Mouse (Mus musculus) heart, embryonic 12.5 days (tissue): ENCODE data around the gene P2rx1. TPM values are rescaled to one million over a fixed set of nuclear protein-coding genes. Genes with fewer than 3 reads are reported as not detected.

Source experiments
- ATAC-seq: fragments of 200-750 bp; cut with Nextera tagmentation; 2 replicates; pipeline ENCODE4 v1.8.0; 2017; ENCODE audit warnings: moderate TSS enrichment, moderate library complexity; ENCODE audit not compliant: insufficient number of reproducible peaks, low FRiP score
- H3K27ac ChIP-seq: fragments of 300-500 bp; sonication (generic); 2 replicates; pipeline ENCODE4 v1.5.1; 2016; ENCODE audit warnings: mild to moderate bottlenecking, moderate library complexity; ENCODE audit not compliant: poor library complexity, severe bottlenecking
- H3K27me3 ChIP-seq: fragments of 300-500 bp; sonication (generic); replicated peaks from 2 replicates; pipeline ENCODE4 v1.6.1; 2016; ENCODE audit warnings: mild to moderate bottlenecking, moderate library complexity
- H3K36me3 ChIP-seq: fragments of 300-500 bp; sonication (generic); 2 replicates; pipeline ENCODE4 v1.6.1; 2016; ENCODE audit warnings: mild to moderate bottlenecking, moderate library complexity
- H3K4me1 ChIP-seq: fragments of 300-500 bp; sonication (generic); replicated peaks from 2 replicates; pipeline ENCODE4 v1.6.1; 2016; ENCODE audit warnings: mild to moderate bottlenecking
- H3K4me2 ChIP-seq: fragments of 300-500 bp; sonication (generic); 2 replicates; pipeline ENCODE4 v1.6.1; 2016; ENCODE audit warnings: mild to moderate bottlenecking, moderate library complexity
- H3K4me3 ChIP-seq: fragments of 300-500 bp; sonication (generic); 2 replicates; pipeline ENCODE4 v1.5.1; 2016; ENCODE audit warnings: mild to moderate bottlenecking
- H3K9ac ChIP-seq: fragments of 300-500 bp; sonication (generic); 2 replicates; pipeline ENCODE4 v1.6.1; 2016; ENCODE audit warnings: mild to moderate bottlenecking, moderate library complexity
- H3K9me3 ChIP-seq: fragments of 300-500 bp; sonication (generic); replicated peaks from 2 replicates; pipeline ENCODE4 v1.6.1; 2016; ENCODE audit warnings: mild to moderate bottlenecking, moderate library complexity
- WGBS: fragments of 180-500 bp; shearing (Covaris S2); methylation state at CpG from one replicate; pipeline ENCODE4 v1.1.7; 2016; 5-methylcytosine and 5-hydroxymethylcytosine counted together
- polyA plus RNA-seq: library from polyadenylated mRNA; unstranded; fragments of >200 nt; fragmentation: Nextera tagmentation; extraction: Ambion mirVana; gene quantifications from 2 replicates; pipeline ENCODE4 v1.2.1, GENCODE M21; 2016

P2rx1 gene
- polyA plus RNA-seq: 2.2 and 2.7 TPM in 2 replicates

DNA sequence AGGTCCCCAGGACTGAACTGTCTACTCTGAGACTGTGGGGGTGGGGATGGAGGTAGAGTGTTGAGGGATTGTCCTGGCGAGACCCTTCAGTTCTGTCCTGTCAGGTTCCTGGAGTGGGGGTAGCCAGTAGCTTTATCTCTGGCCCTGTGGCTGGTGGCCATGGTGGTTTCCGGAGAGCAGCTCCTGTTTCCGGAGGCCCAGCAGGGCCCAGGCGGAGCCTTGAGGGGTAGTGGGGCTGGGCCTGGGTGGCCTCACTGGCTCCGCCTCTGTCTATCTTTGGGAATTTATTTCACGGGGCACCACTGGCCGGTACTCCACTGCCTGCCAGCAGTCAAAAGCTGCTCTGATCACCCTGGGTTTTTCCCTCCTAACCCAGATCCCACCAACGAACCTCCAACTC lies at the start of gene P2rx1:
Gene P2rx1 (plus strand): TSS at position 333 of the 400 bp plus-strand sequence.
- no peak within 1 kb of the TSS for H3K4me2 ChIP-seq

DNA sequence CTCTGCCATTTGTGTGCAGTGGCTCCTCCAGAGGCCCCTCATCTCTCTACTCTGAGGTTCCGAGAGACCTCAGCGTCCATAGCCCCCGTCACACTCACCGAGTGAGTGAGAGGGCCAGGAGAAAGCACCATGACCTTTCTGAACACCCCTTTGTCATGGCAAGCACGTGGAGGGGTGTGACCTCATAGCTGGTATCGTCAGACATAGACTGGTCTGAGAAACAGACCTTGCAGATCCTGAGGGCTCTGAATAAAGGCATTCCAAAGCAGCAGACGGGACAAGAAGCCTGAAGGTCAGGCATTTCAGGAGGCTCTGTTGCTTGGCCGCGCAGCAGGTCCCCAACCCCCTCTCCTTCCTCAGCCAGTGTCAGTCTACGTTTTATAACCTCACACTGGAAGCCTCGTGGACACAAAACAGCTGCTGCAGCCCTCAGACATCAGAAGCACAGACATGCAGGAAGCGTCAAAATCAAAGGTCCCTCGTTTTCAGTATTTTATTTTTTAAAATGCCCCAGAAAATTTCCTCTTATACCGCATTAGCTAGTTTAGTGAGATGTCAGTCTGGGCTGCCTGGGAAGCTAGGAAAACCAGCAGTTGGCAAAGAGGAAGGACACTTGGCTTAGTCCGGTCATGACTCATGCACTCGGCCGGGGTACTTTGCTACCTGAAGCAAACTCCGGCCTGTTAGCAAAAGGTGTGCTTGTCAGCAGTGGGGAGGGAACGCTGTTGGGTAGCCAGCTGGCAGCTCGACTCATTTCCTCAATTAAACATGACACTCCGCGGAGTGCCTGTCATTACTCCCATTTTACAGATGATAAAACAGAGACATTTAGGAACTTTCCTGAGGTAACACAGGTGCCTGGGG lies 47.5 kb upstream of the P2rx1 start:
- Histone ChIP-seq H3K4me1 (peaks cover 52% of the 10 kb centered on the region), H3K27ac (no peak overlapping the region)
- 56% methylated on average over 22 of the region's 22 CpGs for WGBS

More for the DNA sequence above, at the start of gene P2rx1:
- no peak within 1 kb of the TSS for H3K4me3 ChIP-seq
- 0 out of 2 replicates have a peak within 1 kb of the TSS, but pooled peaks have one; percentile 16 for H3K27ac ChIP-seq
- H3K27me3 ChIP-seq: no peaks in the 10 kb centered on the region
- ATAC-seq: peak; percentile 71
- no peaks in the 10 kb centered on the region for H3K9me3 ChIP-seq
- H3K36me3 ChIP-seq: no peaks in the 10 kb centered on the region
- no peak within 1 kb of the TSS for H3K9ac ChIP-seq
- H3K4me1 ChIP-seq: peaks cover 25% of the 10 kb centered on the region
- WGBS: 28% methylated on average over 8 of the region's 8 CpGs

DNA sequence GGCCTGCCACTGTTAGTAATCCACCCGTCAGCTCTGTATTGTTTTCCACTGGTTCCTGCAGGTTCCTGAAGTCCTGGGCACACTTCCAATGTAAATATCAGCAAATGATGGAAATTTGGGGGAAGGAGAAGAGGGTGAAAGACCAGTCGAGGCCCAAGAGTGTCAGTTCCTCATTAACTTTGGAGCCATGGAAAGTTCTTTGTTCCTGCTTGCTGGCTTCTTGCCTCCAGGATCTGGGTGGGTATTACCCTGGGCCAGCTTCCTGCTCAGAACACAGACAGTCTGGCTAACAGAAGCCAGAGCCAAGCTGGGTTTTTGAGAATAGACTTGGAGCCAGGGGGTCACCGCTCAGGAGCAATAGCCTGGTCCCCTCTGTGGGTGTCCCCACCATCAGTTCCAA lies 46.7 kb upstream of the P2rx1 start:
- no peaks in the 10 kb centered on the region for H3K9me3 ChIP-seq
- H3K36me3 ChIP-seq: no peaks in the 10 kb centered on the region
- H3K4me1 ChIP-seq: peaks cover 44% of the 10 kb centered on the region
- peak overlapping the region; percentile 65 for H3K27ac ChIP-seq
- H3K4me2 ChIP-seq: no peak overlapping the region
- ATAC-seq: peak; percentile 56; the same call in 1 of the 2 replicates
- 56% methylated on average over 3 of the region's 3 CpGs for whole genome bisulfite sequencing
- H3K9ac ChIP-seq: no peak overlapping the region
- no peak overlapping the region for H3K4me3 ChIP-seq
- H3K27me3 ChIP-seq: peaks cover 5% of the 10 kb centered on the region; the same call in 1 of the 2 replicates

More for the DNA sequence above, 47.5 kb upstream of the P2rx1 start:
- no peaks in the 10 kb centered on the region for H3K36me3 ChIP-seq
- H3K4me2 ChIP-seq: no peak overlapping the region
- H3K27me3 ChIP-seq: peaks cover 5% of the 10 kb centered on the region; the same call in 1 of the 2 replicates
- H3K9me3 ChIP-seq: no peaks in the 10 kb centered on the region
- no peak overlapping the region for H3K4me3 ChIP-seq
- no peak for ATAC-seq
- no peak overlapping the region for H3K9ac ChIP-seq

DNA sequence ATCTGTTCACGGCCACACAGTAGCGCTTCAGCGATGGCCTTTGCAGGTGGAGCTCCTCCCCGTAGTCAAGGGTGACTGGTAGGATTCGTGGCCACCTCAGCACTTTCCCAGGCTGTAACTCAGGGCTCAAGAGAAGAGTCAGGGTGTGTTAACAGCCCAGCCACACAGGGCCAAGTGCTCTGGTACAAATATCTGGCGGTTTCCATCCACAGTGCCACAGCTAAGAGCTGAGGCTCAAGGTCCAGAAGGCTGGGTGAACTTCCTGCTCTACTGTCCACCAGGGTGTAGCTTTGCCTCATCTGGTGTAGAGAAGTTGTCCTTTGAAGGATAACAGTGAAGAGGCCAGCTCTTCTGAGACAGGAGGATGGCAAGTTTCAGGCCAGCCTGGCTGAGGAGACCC lies 46.2 kb upstream of the P2rx1 start:
- H3K36me3 ChIP-seq: no peaks in the 10 kb centered on the region
- H3K4me1 ChIP-seq: peaks cover 42% of the 10 kb centered on the region
- H3K27ac ChIP-seq: peak overlapping the region; percentile 65
- 81% methylated on average over 6 of the region's 6 CpGs for WGBS
- no peak for ATAC-seq
- H3K27me3 ChIP-seq: peaks cover 5% of the 10 kb centered on the region; the same call in 1 of the 2 replicates
- no peak overlapping the region for H3K9ac ChIP-seq
- no peak overlapping the region for H3K4me2 ChIP-seq
- no peaks in the 10 kb centered on the region for H3K9me3 ChIP-seq
- H3K4me3 ChIP-seq: no peak overlapping the region

DNA sequence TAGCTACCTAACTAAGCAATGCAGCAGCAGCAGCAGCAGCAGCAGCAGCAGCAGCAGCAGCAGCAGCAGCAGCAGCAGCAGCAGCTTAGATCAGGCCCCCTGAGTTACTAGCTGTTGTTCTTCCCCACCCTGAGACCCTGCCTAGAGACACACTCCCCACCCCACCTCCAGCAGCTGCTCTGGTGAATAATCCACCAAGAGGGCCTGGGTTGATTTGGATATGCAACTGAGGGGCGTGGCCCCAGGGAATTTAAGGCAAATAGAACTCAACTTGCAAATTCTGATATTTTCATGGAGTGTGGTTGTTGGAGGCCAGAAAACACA lies 45.8 kb upstream of the P2rx1 start:
- no peaks in the 10 kb centered on the region for H3K36me3 ChIP-seq
- H3K27ac ChIP-seq: peak overlapping the region; percentile 65
- peaks cover 42% of the 10 kb centered on the region for H3K4me1 ChIP-seq
- H3K27me3 ChIP-seq: peaks cover 3% of the 10 kb centered on the region; the same call in 1 of the 2 replicates
- H3K9me3 ChIP-seq: no peaks in the 10 kb centered on the region
- ATAC-seq: no peak
- WGBS: 78% methylated on average over 1 of the region's 1 CpGs
- H3K4me2 ChIP-seq: no peak overlapping the region
- H3K9ac ChIP-seq: no peak overlapping the region
- no peak overlapping the region for H3K4me3 ChIP-seq

DNA sequence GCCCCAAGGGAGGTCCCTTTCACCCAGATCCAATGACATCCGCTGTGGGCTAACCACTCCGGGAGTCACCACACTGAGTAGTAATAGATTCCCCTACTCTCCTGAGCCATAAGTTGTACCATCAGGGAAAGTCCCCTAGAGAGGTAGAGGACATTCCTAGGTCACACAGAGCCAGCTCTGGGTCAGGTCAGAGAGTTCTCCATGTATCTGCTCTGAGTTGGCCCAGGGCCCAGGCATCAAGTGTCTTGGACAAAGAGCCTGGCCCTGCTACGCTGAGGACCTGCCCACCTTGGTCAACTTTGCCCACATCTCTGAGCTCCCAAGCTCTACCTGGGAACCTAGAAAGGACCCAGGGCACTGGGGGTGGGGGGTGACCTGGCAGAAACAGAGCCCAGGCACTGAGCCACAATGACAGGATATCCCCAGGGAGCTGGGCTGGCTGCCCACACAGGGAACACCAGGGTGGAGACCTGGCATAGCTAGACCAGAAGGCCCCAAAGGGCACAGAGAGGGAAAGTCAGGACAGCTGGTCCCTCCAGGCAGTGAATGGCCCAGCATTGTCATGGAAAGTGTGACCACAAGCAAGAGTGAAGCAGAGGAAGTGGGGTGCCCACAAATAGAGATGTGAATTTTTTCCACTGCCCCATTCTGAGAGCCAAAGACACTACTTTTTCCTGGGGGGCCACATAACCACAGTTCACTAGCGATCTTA lies 45.3 kb upstream of the P2rx1 start:
- Histone ChIP-seq H3K27ac (no peak overlapping the region), H3K9me3 (no peaks in the 10 kb centered on the region), H3K4me3 (no peak overlapping the region), H3K4me2 (no peak overlapping the region), H3K36me3 (no peaks in the 10 kb centered on the region), H3K9ac (no peak overlapping the region), H3K4me1 (peaks cover 42% of the 10 kb centered on the region), H3K27me3 (0 out of 2 replicates have a peak, but pooled peaks cover 2% of the 10 kb centered on the region)
- ATAC-seq: no peak
- WGBS: 77% methylated on average over 4 of the region's 4 CpGs

DNA sequence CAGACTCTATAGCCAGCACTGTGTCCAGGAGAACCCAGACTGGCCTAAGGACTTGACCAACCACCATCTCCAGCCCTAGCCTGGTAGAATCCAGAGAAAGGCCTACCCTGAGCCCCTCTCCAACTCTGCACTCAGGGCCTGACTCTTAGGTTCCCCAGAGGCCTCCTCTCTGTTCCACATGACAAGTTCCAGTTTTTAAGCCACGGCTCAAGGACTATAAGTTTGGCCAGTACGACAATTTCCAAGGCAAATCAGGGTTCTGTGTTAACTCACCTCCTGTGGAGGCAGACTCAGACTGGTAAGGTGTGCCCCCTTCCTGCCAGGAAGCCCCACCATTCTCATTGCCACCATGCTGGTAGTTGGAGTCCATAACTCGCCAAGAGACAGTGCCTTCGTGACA lies 44.7 kb upstream of the P2rx1 start:
- Histone ChIP-seq H3K27me3 (peaks cover 8% of the 10 kb centered on the region), H3K36me3 (no peaks in the 10 kb centered on the region), H3K4me1 (peaks cover 42% of the 10 kb centered on the region), H3K9me3 (no peaks in the 10 kb centered on the region), H3K4me2 (no peak overlapping the region), H3K27ac (no peak overlapping the region), H3K9ac (no peak overlapping the region), H3K4me3 (no peak overlapping the region)
- no peak for ATAC-seq
- WGBS: 83% methylated on average over 4 of the region's 4 CpGs

DNA sequence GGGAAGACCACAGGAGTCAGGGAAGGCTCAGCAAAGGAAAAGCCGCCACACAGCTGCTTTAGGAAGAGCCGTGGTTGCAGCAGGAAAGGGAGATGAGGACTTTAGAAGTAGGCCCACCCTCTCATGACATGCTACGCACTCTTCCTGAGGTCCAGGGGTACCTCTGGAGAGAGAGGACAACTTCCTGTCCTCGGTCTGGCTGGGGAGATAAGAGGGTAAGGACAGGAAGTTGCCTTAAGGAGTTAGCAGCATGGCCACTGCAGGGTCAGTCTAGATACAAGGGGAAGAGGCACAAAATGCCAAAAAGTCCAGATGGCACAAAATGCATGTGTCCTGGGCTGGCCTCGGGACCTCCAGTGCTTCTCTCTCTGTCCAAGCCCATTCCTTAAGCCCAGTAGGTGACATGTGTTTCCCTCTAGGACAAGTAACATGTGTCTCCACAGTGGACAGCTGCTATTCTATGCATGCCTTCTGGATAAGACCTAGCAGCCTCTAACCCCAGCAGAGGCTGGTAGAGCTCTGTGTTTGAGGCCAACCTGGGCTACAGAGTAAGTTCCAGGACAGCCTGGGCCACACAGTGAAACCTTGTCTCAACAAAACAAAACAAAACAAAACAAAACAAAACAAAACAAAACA lies 43.4 kb upstream of the P2rx1 start:
- no peaks in the 10 kb centered on the region for H3K9me3 ChIP-seq
- peak overlapping the region; percentile 1; the same call in 1 of the 2 replicates for H3K4me2 ChIP-seq
- no peak overlapping the region for H3K4me3 ChIP-seq
- no peak overlapping the region for H3K9ac ChIP-seq
- no peaks in the 10 kb centered on the region for H3K36me3 ChIP-seq
- peaks cover 20% of the 10 kb centered on the region for H3K27me3 ChIP-seq
- WGBS: 44% methylated on average over 5 of the region's 5 CpGs
- H3K4me1 ChIP-seq: peaks cover 42% of the 10 kb centered on the region
- ATAC-seq: peak; percentile 41
- H3K27ac ChIP-seq: 0 out of 2 replicates have a peak overlapping the region, but pooled peaks have one; percentile 24

DNA sequence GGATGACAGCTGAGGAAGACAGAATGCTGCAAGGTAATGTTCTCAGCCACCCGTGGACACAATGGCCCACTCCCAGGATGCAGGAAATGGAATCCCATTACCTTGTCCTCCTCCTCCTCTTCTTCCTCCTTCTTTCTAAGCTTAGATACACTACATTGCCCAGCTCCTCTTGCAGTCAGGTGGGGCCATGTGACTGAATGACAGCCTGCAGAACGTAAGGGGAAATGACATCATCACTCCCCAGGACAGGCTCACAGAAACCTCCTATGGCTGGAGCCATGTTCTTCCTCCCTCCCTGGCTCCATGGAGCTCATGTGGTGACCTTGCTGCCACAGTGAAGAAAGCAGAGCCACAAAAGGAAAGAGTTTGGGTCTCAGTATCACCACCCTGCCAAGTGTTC lies 41.6 kb upstream of the P2rx1 start:
- 43% methylated on average over 2 of the region's 2 CpGs for WGBS
- peaks cover 38% of the 10 kb centered on the region for H3K27me3 ChIP-seq

DNA sequence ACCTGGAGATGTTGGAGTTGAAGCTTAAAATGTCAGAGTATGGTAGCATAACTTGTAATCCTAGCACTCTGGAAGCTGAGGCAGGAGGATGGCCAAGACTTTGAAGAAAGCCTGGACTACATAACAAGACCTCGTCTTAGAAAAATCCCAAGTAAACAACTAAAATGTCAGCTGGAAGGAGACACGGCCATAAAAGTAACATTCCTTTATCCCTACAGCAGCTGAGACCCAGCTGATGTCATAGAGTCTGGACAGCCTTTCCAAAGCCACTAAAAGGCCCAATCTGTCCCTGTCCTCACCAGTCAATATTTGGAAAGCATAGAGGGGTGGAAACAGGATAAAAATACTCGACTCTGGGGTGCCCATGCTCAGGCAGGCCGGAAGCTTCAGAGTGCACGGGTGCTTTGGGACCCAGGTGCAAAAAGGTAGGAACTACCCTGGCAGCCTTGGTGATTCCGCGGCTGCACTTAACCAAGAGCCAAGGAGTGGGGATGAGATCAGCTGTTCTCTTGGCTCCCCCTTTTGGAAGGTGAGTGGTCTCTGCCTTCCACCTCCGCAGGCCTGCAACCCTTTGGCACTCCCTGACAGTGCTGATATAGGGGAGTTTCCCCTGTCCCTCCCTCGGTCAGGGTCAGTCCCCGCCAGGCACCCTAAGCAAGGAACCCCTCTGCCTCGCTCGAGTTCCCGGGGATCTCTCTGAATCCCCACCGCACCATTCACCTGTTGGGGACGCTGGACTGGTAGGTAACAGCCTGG lies 38.8 kb upstream of the P2rx1 start:
- Histone ChIP-seq H3K27ac (no peak overlapping the region), H3K36me3 (no peaks in the 10 kb centered on the region), H3K4me1 (peaks cover 39% of the 10 kb centered on the region), H3K27me3 (peaks cover 42% of the 10 kb centered on the region), H3K4me2 (peak overlapping the region; percentile 78), H3K4me3 (0 out of 2 replicates have a peak overlapping the region, but pooled peaks have one; percentile 47), H3K9me3 (no peaks in the 10 kb centered on the region), H3K9ac (no peak overlapping the region)
- no peak for ATAC-seq
- 14% methylated on average over 15 of the region's 15 CpGs for WGBS

More for the DNA sequence above, 41.6 kb upstream of the P2rx1 start:
- Histone ChIP-seq H3K9me3 (no peaks in the 10 kb centered on the region), H3K9ac (no peak overlapping the region), H3K4me1 (peaks cover 46% of the 10 kb centered on the region), H3K36me3 (no peaks in the 10 kb centered on the region), H3K27ac (no peak overlapping the region), H3K4me3 (no peak overlapping the region), H3K4me2 (no peak overlapping the region)
- no peak for ATAC-seq
